Mouse (Mus musculus): Measurements from ENCODE around the gene Rnf111. TPM values are rescaled to one million over a fixed set of nuclear protein-coding genes. Genes with fewer than 3 reads are reported as not detected.

Rnf111 gene
- polyA plus RNA-seq, 1 experiment from 2014 or later = 31.7 TPM

DNA sequence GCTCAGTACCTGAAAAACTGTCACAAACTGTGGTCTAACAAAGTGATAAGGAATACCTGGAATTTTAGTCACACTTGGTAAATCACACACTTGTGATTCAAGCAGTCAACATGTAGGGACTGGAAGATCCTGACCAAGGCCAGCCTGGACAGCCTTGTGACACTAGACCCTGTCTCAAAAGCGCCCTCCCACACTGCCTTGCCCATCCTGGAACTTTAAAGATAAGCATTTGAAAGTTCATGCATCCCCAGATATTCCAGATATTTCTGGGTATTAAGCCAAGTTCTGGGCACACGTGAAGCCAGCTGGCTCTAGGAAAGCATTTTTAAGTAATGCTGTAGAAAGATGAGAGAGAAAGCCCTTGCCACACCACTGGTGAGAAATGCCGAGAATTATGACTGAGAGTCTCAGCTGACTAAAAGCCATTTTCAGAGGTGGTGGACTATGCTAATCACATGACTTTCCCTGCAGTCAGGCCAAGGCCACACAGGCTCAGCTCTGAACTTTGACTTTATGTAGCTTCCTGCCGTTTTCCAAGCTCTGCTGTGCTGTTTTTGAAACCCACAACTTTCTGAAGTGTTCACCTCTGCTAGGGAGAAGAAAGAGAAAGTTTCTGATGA is 6.5 kb upstream of the Rnf111 start:
- H3K27ac ChIP-seq (replicated peaks; ENCODE audit: low read depth, low read length) = no peak overlapping the region
- H3K4me3 ChIP-seq (ENCODE audit: low read depth, low read length) = no peak overlapping the region
- H3K9ac ChIP-seq (ENCODE audit: low read length) = no peak overlapping the region
- ATAC-seq (ENCODE audit: insufficient number of reproducible peaks, low FRiP score, low TSS enrichment, low read depth) (no peak), DNase-seq (ENCODE audit: low spot score) (no peak)
- H3K27me3 ChIP-seq (ENCODE audit: control insufficient read depth, insufficient read depth, low read length) = no peaks in the 10 kb centered on the region
- no peaks in the 10 kb centered on the region for H3K9me3 ChIP-seq (ENCODE audit: control insufficient read depth, low read length)
- WGBS = 79% methylated on average over 4 of the region's 4 CpGs
- no peaks in the 10 kb centered on the region for H3K4me1 ChIP-seq (ENCODE audit: control insufficient read depth, insufficient read depth, low read length)
- no peak overlapping the region for H3K4me2 ChIP-seq (ENCODE audit: low read depth, severe bottlenecking)
- no peaks in the 10 kb centered on the region for H3K36me3 ChIP-seq (ENCODE audit: control insufficient read depth, insufficient read depth, low read length)

DNA sequence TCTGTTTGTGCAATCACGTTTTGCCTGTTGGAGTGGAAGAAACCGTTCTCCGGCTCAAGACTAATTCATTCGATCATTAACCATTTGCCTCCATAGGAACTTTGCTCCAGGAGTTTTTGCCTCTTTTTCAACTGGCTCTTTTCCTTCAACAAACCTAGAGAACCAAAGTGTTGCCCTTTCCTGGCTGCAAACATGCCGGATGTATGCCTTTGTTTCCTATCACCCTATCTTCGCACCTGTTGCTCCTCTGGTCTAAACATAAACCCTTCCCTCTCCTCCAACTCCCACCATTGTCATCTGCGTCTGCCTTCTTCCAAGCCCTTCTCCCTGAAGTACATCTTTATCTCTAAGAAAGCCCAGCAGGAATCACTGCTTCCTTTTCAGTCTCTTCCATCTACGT is 3.3 kb upstream of the Rnf111 start:
- DNase-seq (ENCODE audit: low spot score) (no peak), ATAC-seq (ENCODE audit: insufficient number of reproducible peaks, low FRiP score, low TSS enrichment, low read depth) (no peak)
- Histone ChIP-seq H3K27me3 (ENCODE audit: control insufficient read depth, insufficient read depth, low read length) (no peaks in the 10 kb centered on the region), H3K4me1 (ENCODE audit: control insufficient read depth, insufficient read depth, low read length) (no peaks in the 10 kb centered on the region; the same call in 1 of the 2 replicates), H3K4me2 (ENCODE audit: low read depth, severe bottlenecking) (no peak overlapping the region), H3K9me3 (ENCODE audit: control insufficient read depth, low read length) (no peaks in the 10 kb centered on the region), H3K36me3 (ENCODE audit: control insufficient read depth, insufficient read depth, low read length) (no peaks in the 10 kb centered on the region), H3K27ac (replicated peaks; ENCODE audit: low read depth, low read length) (no peak overlapping the region), H3K9ac (ENCODE audit: low read length) (no peak overlapping the region), H3K4me3 (ENCODE audit: low read depth, low read length) (no peak overlapping the region)
- 78% methylated on average over 8 of the region's 8 CpGs for WGBS

DNA sequence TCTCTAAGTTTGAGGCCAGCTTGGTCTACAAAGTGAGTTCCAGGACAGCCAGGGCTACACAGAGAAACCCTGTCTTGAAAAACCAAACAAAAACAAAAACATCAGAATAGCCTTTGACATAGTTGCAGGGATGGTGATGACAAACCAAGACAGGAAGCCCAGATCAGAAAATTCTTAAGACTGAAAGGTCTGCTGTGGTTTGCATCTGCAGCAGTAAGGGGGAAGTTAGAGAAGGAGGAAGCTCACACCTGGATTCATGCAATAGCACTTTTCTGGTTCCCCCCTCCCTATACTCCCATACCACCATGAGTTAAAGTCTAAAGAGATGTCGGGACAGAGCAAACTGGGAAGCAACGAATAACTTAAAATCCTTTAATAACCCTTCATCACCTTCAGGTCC is 2.7 kb upstream of the Rnf111 start:
- 75% methylated on average over 2 of the region's 2 CpGs for WGBS
- ATAC-seq (ENCODE audit: insufficient number of reproducible peaks, low FRiP score, low TSS enrichment, low read depth) (no peak), DNase-seq (ENCODE audit: low spot score) (no peak)
- no peak overlapping the region for H3K27ac ChIP-seq (replicated peaks; ENCODE audit: low read depth, low read length)
- no peak overlapping the region for H3K4me3 ChIP-seq (ENCODE audit: low read depth, low read length)
- H3K36me3 ChIP-seq (ENCODE audit: control insufficient read depth, insufficient read depth, low read length) = no peaks in the 10 kb centered on the region
- H3K9me3 ChIP-seq (ENCODE audit: control insufficient read depth, low read length) = no peaks in the 10 kb centered on the region
- H3K4me2 ChIP-seq (ENCODE audit: low read depth, severe bottlenecking) = no peak overlapping the region
- H3K27me3 ChIP-seq (ENCODE audit: control insufficient read depth, insufficient read depth, low read length) = no peaks in the 10 kb centered on the region
- no peaks in the 10 kb centered on the region; the same call in 1 of the 2 replicates for H3K4me1 ChIP-seq (ENCODE audit: control insufficient read depth, insufficient read depth, low read length)
- H3K9ac ChIP-seq (ENCODE audit: low read length) = no peak overlapping the region

DNA sequence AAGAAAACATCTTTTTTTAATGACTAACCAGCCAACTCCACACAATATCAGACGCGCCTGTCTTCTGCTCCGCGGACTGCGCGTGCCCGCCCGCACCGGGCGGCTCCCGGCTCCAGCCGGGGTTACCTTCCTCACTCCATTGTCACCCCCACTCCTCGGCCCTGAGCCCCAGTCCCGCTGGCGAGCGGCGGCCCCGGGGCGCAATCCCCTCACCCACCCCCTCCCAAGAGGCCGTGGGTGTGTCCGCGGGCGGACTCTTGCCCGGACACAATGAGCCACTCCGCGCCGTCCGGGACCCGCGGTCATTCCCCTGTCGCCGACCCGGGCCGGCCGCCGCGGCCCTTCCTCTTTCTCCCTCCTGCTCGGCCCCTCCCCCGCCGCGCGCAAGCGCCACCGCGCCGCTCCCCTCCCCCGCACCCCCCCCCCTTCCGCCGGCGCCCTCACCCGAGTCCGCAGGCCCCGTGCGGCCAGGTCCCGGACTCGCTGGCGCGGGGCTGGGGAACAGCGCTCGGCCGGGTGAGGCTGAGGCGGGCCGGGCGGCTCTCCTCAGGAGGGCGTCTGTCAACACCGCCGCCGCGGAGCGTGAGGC is 416 bp downstream of the Rnf111 start:
- ATAC-seq (ENCODE audit: insufficient number of reproducible peaks, low FRiP score, low TSS enrichment, low read depth) (peak; percentile 88), DNase-seq (ENCODE audit: low spot score) (peak; percentile 70)
- no peaks in the 10 kb centered on the region; the same call in 1 of the 2 replicates for H3K4me1 ChIP-seq (ENCODE audit: control insufficient read depth, insufficient read depth, low read length)
- H3K4me3 ChIP-seq (ENCODE audit: low read depth, low read length) = peak overlapping the region; percentile 95
- H3K36me3 ChIP-seq (ENCODE audit: control insufficient read depth, insufficient read depth, low read length) = no peaks in the 10 kb centered on the region
- H3K4me2 ChIP-seq (ENCODE audit: low read depth, severe bottlenecking) = peak overlapping the region; percentile 56
- WGBS = under 1% methylated on average over 32 of the region's 70 CpGs
- H3K9me3 ChIP-seq (ENCODE audit: control insufficient read depth, low read length) = no peaks in the 10 kb centered on the region
- no peaks in the 10 kb centered on the region for H3K27me3 ChIP-seq (ENCODE audit: control insufficient read depth, insufficient read depth, low read length)
- peak overlapping the region; percentile 98 for H3K9ac ChIP-seq (ENCODE audit: low read length)
- peak overlapping the region; percentile 98 for H3K27ac ChIP-seq (replicated peaks; ENCODE audit: low read depth, low read length)

DNA sequence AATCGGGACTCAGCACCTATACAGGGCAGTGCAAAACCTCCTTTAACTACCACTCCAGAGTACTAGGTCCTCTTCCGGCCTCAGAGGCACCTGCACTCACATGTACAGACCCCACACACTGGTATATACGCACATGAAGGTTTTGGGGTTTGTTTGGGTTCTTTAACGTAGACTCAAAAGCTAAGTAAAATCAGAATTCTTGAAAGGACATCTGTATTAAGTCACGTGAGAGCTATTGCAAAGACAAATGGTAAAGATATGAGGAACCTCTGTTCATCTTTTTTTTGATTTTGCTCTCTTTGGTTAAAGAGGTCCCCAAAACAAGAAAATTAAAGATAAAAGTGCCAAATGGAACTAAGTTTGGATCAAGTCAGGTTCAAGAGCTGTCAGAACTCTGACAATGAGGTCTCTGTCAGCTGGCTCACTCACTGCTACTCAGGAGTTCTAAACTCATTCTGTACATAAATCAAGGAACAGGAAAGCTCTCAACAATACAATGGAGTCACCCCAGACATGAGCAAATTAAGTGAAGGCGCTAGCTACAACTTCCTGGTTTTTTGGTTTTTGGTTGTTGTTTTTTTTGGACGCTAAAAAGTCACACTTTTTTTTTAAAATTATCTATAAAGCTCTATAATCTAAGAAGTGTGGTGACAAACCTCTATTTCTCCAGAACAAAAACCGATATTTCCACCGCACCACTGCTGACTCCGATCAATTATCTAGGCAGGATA is 1.1 kb downstream of the Rnf111 start:
- H3K4me1 ChIP-seq (ENCODE audit: control insufficient read depth, insufficient read depth, low read length) = no peaks in the 10 kb centered on the region; the same call in 1 of the 2 replicates
- 43% methylated on average over 10 of the region's 10 CpGs for WGBS
- peak overlapping the region; percentile 98 for H3K9ac ChIP-seq (ENCODE audit: low read length)
- no peaks in the 10 kb centered on the region for H3K9me3 ChIP-seq (ENCODE audit: control insufficient read depth, low read length)
- DNase-seq (ENCODE audit: low spot score) = no peak
- peak overlapping the region; percentile 98 for H3K27ac ChIP-seq (replicated peaks; ENCODE audit: low read depth, low read length)
- ATAC-seq (ENCODE audit: insufficient number of reproducible peaks, low FRiP score, low TSS enrichment, low read depth) = no peak
- no peaks in the 10 kb centered on the region for H3K27me3 ChIP-seq (ENCODE audit: control insufficient read depth, insufficient read depth, low read length)
- H3K36me3 ChIP-seq (ENCODE audit: control insufficient read depth, insufficient read depth, low read length) = no peaks in the 10 kb centered on the region
- H3K4me2 ChIP-seq (ENCODE audit: low read depth, severe bottlenecking) = peak overlapping the region; percentile 56
- peak overlapping the region; percentile 95 for H3K4me3 ChIP-seq (ENCODE audit: low read depth, low read length)

DNA sequence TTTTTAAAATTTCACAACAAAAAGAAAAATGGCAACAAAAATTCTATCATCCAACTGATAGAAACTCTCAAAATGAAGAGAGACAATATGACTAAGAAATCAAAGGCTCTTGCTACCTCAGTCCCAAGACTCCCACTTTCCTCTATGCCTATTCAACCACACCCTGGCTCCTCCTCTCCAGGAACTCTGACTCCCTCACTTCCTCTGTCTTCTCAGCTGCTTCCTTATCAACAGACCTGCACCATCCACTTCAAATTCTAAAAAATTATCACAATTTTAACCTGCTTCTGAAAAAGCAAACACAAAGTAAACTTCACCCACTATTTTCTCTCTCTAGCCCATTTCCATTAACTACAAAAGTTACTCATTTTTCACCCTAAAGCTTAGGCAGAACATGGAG is 6.5 kb downstream of the Rnf111 start:
- Histone ChIP-seq H3K36me3 (ENCODE audit: control insufficient read depth, insufficient read depth, low read length) (peaks cover 2% of the 10 kb centered on the region; the same call in 1 of the 2 replicates), H3K27ac (replicated peaks; ENCODE audit: low read depth, low read length) (no peak overlapping the region), H3K4me1 (ENCODE audit: control insufficient read depth, insufficient read depth, low read length) (no peaks in the 10 kb centered on the region), H3K4me3 (ENCODE audit: low read depth, low read length) (no peak overlapping the region), H3K27me3 (ENCODE audit: control insufficient read depth, insufficient read depth, low read length) (no peaks in the 10 kb centered on the region), H3K9ac (ENCODE audit: low read length) (no peak overlapping the region), H3K4me2 (ENCODE audit: low read depth, severe bottlenecking) (no peak overlapping the region), H3K9me3 (ENCODE audit: control insufficient read depth, low read length) (no peaks in the 10 kb centered on the region)
- ATAC-seq (ENCODE audit: insufficient number of reproducible peaks, low FRiP score, low TSS enrichment, low read depth) (no peak), DNase-seq (ENCODE audit: low spot score) (no peak)

DNA sequence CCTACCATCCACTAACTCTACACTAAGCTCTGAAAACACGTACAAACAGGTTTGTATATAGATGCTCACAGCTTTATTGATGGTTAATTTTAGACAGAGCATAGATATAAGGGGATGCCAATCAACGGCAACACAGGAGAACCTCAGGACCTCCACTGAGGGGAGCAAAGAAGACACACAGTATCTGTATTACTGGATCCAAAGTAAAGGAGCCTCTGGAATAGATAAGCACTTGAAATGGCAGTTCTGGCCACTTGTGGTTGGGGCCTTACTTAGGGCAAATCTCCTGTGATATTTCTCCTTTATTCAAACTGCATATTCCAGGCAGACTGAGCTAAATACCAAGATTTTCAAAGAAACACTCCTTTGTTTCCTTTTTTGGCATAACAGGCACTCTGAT is 10.5 kb downstream of the Rnf111 start:
- H3K27ac ChIP-seq (replicated peaks; ENCODE audit: low read depth, low read length) = no peak overlapping the region
- no peaks in the 10 kb centered on the region for H3K4me1 ChIP-seq (ENCODE audit: control insufficient read depth, insufficient read depth, low read length)
- no peak overlapping the region for H3K9ac ChIP-seq (ENCODE audit: low read length)
- no peak overlapping the region for H3K4me2 ChIP-seq (ENCODE audit: low read depth, severe bottlenecking)
- H3K4me3 ChIP-seq (ENCODE audit: low read depth, low read length) = no peak overlapping the region
- no peaks in the 10 kb centered on the region for H3K9me3 ChIP-seq (ENCODE audit: control insufficient read depth, low read length)
- H3K27me3 ChIP-seq (ENCODE audit: control insufficient read depth, insufficient read depth, low read length) = no peaks in the 10 kb centered on the region
- ATAC-seq (ENCODE audit: insufficient number of reproducible peaks, low FRiP score, low TSS enrichment, low read depth) (no peak), DNase-seq (ENCODE audit: low spot score) (no peak)
- WGBS = 99% methylated on average over 2 of the region's 2 CpGs
- H3K36me3 ChIP-seq (ENCODE audit: control insufficient read depth, insufficient read depth, low read length) = peaks cover 4% of the 10 kb centered on the region; the same call in 1 of the 2 replicates

DNA sequence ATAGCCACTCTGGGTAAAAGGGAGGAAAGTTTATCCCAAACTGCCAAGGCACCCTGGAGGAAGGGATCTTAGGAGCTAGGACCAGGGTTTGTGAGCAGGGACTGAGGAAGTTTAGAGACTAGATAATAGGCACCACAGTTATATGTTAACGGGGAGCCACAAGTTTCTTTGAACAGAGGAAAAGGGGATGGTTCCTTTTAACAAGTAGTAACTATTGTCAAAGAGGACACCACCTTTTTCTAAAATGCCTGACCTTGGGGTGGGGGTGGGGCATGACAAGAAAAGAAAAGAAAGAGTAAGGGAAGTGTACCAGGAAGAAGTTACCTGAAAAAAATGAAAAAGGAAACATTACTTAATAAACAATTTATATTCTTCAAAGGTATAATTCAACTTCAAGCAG is 12.3 kb downstream of the Rnf111 start:
- Histone ChIP-seq H3K9me3 (ENCODE audit: control insufficient read depth, low read length) (no peaks in the 10 kb centered on the region), H3K27ac (replicated peaks; ENCODE audit: low read depth, low read length) (no peak overlapping the region), H3K4me1 (ENCODE audit: control insufficient read depth, insufficient read depth, low read length) (no peaks in the 10 kb centered on the region), H3K36me3 (ENCODE audit: control insufficient read depth, insufficient read depth, low read length) (peaks cover 4% of the 10 kb centered on the region; the same call in 1 of the 2 replicates), H3K9ac (ENCODE audit: low read length) (no peak overlapping the region), H3K27me3 (ENCODE audit: control insufficient read depth, insufficient read depth, low read length) (no peaks in the 10 kb centered on the region), H3K4me2 (ENCODE audit: low read depth, severe bottlenecking) (no peak overlapping the region), H3K4me3 (ENCODE audit: low read depth, low read length) (no peak overlapping the region)
- DNase-seq (ENCODE audit: low spot score) (no peak), ATAC-seq (ENCODE audit: insufficient number of reproducible peaks, low FRiP score, low TSS enrichment, low read depth) (no peak)
- WGBS = 94% methylated on average over 1 of the region's 1 CpGs
